Comparison of ENCODE assay signal across 8 mouse cellular contexts in genomic region chr17:56507161-56508068, GRCm38 (mm10). TPM values are rescaled to one million over a fixed set of nuclear protein-coding genes. Genes with fewer than 3 reads are reported as not detected.
DNase-seq lines count a peak whose midpoint lies in the region; ATAC-seq lines count a peak whose summit lies in the region.

No protein-coding gene starts in this region.

- no peaks in the 10 kb centered on the region; the same call in 1 of the 2 replicates for H3K9me3 ChIP-seq in hindbrain, embryonic 16.5 days (ENCODE audit: control insufficient read depth, low read length)

- under 1% methylated on average over 41 of the region's 42 CpGs for WGBS in hindbrain, embryonic 16.5 days
- whole genome bisulfite sequencing in macrophage (ENCODE audit: missing documents), result 4% methylated on average over 42 of the region's 42 CpGs

- no peaks in the 10 kb centered on the region for H3K79me2 ChIP-seq in macrophage (ENCODE audit: inconsistent target)

- peak overlapping the region; percentile 59 for H3K4me3 ChIP-seq in hindbrain, embryonic 16.5 days (ENCODE audit: low read length)
- H3K4me3 ChIP-seq in macrophage (ENCODE audit: inconsistent target), result peak overlapping the region; percentile 36

- H3K27me3 ChIP-seq in hindbrain, embryonic 16.5 days (replicated peaks; ENCODE audit: control insufficient read depth, insufficient read depth, low read length), result peaks cover 21% of the 10 kb centered on the region

- no peaks in the 10 kb centered on the region for H3K36me3 ChIP-seq in hindbrain, embryonic 16.5 days (ENCODE audit: control insufficient read depth, insufficient read depth, low read length)
- no peaks in the 10 kb centered on the region for H3K36me3 ChIP-seq in macrophage (ENCODE audit: inconsistent target)

- peak overlapping the region; percentile 96 for H3K27ac ChIP-seq in hindbrain, embryonic 16.5 days (ENCODE audit: low read depth, low read length)
- H3K27ac ChIP-seq in macrophage, result peak overlapping the region; percentile 79

- ATAC-seq in hindbrain, embryonic 16.5 days, result peak; percentile 94

- H3K4me1 ChIP-seq in hindbrain, embryonic 16.5 days (ENCODE audit: control insufficient read depth, insufficient read depth, low read depth, low read length), result peaks cover 22% of the 10 kb centered on the region

- H3K9ac ChIP-seq in hindbrain, embryonic 16.5 days (ENCODE audit: low read depth, low read length), result peak overlapping the region; percentile 92

- H3K4me2 ChIP-seq in hindbrain, embryonic 16.5 days (ENCODE audit: low read length), result peak overlapping the region; percentile 97

- DNase-seq in WW6 (ENCODE audit: low read depth, low spot score), result peak; percentile 71
- DNase-seq in cerebellum, postnatal 4 days (ENCODE audit: low spot score in 2 of 2), result peak; percentile 90 to 93
- DNase-seq in gastrocnemius, adult 18-20 months (ENCODE audit: low spot score), result peak; percentile 95
- DNase-seq in left cerebral cortex, adult 18-20 months (ENCODE audit: low spot score in 2 of 2), result peak; percentile 94 to 97
- DNase-seq in right cerebral cortex, adult 18-20 months, result peak; percentile 99
- peak; percentile 79 for DNase-seq in urinary bladder, postnatal 10 days (ENCODE audit: low spot score)

RNA-seq across cellular contexts. Expression of gene Znrf4, which starts 4.8 kb away (rescaled TPM):
- total RNA-seq in gastrocnemius, adult 18-20 months (2021), result not detected
- not detected in 2 replicates for polyA plus RNA-seq in hindbrain, embryonic 16.5 days (2015; fragmentation: Nextera tagmentation; extraction: Ambion mirVana)
- total RNA-seq in left cerebral cortex, adult 18-20 months (2021), result not detected
- total RNA-seq in macrophage (2018; cell fraction: chromatin; rRNA removed), result not detected
- total RNA-seq in macrophage (2018; cell fraction: cytosol; rRNA removed), result not detected
- total RNA-seq in macrophage (2018; cell fraction: nucleus; rRNA removed), result not detected
- not detected in 3 replicates for polyA plus RNA-seq in macrophage (2018)

RNA-seq across cellular contexts. Expression of gene Ptprs, which starts 31.1 kb away (rescaled TPM):
- total RNA-seq in gastrocnemius, adult 18-20 months (2021), result 10 to 100 TPM; 30.8 to 38.3 TPM
- polyA plus RNA-seq in hindbrain, embryonic 16.5 days (2015; fragmentation: Nextera tagmentation; extraction: Ambion mirVana), result 229 and 264 TPM in 2 replicates
- 100 to 1,000 TPM; 588 to 594 TPM for total RNA-seq in left cerebral cortex, adult 18-20 months (2021)
- 100 to 1,000 TPM in 12 of 26 experiments, 10 to 100 TPM in 14; 41.5 to 232 (median 95.1) TPM for total RNA-seq in macrophage (2018; cell fraction: chromatin; rRNA removed)
- total RNA-seq in macrophage (2018; cell fraction: cytosol; rRNA removed), result 10 to 100 TPM in 14 of 26 experiments, 1 to 10 TPM in 12; 3.4 to 29.6 (median 11.9) TPM
- total RNA-seq in macrophage (2018; cell fraction: nucleus; rRNA removed), result 100 to 1,000 TPM in 6 of 26 experiments, 10 to 100 TPM in 20; 14.3 to 133 (median 44.5) TPM
- polyA plus RNA-seq in macrophage (2018), result 13.0 to 25.1 TPM (median 19.4 TPM) in 3 replicates

RNA-seq across cellular contexts. Expression of gene Gm20219, which starts 46.8 kb away (rescaled TPM):
- total RNA-seq in gastrocnemius, adult 18-20 months (2021), result under 1 TPM; 0.28 to 0.84 TPM
- polyA plus RNA-seq in hindbrain, embryonic 16.5 days (2015; fragmentation: Nextera tagmentation; extraction: Ambion mirVana), result 0.95 and 1.1 TPM in 2 replicates
- total RNA-seq in left cerebral cortex, adult 18-20 months (2021), result 1 to 10 TPM; 2.7 to 3.2 TPM
- 1 to 10 TPM in 22 of 26 experiments, under 1 TPM in 2, not detected in 2; 0.74 to 9.6 (median 2.5) TPM for total RNA-seq in macrophage (2018; cell fraction: chromatin; rRNA removed)
- total RNA-seq in macrophage (2018; cell fraction: cytosol; rRNA removed), result under 1 TPM in 13 of 26 experiments, not detected in 13; 0.11 to 0.45 (median 0.16) TPM
- 1 to 10 TPM in 25 of 26 experiments, not detected in 1; 1.5 to 8.4 (median 3.0) TPM for total RNA-seq in macrophage (2018; cell fraction: nucleus; rRNA removed)
- polyA plus RNA-seq in macrophage (2018), result 0.11 to 0.21 TPM in 2 of 3 replicates, not detected in the other

Comparison
In these comparisons a context has a peak if more than half of its experiments do, and no peak if none do; other contexts are left out.
1. Peak in every context shown above with its lines: DNase-seq, ATAC-seq, H3K4me3 ChIP-seq and H3K27ac ChIP-seq.
2. RNA of gene Ptprs, which starts 31.1 kb away (total RNA-seq): 588 to 594 TPM in left cerebral cortex, adult 18-20 months; 30.8 to 38.3 TPM in gastrocnemius, adult 18-20 months; every median in the first group is over 10 times any median in the second.